Mouse (Mus musculus) neural tube, embryonic 11.5 days (tissue): ENCODE results near the gene Pnmt. TPM values are rescaled to one million over a fixed set of nuclear protein-coding genes. Genes with fewer than 3 reads are reported as not detected.

Experiments
- ATAC-seq: fragments of 200-750 bp; cut with Nextera tagmentation; 2 replicates; pipeline ENCODE4 v1.8.0; 2017; ENCODE audit warnings: moderate number of reproducible peaks, mild to moderate bottlenecking, moderate TSS enrichment, moderate library complexity; ENCODE audit not compliant: insufficient read depth, low FRiP score, low TSS enrichment
- DNase-seq: peaks from one replicate; pipeline ENCODE4 v3.0.0-alpha.2; 2015; ENCODE audit warnings: low spot score
- H3K27ac ChIP-seq: fragments of 300-500 bp; sonication (generic); 2 replicates; pipeline ENCODE4 v1.5.1; 2014; ENCODE audit warnings: low read depth, mild to moderate bottlenecking, low read length
- H3K27me3 ChIP-seq: fragments of 300-500 bp; sonication (generic); 2 replicates; pipeline ENCODE4 v1.6.1; 2014; ENCODE audit warnings: mild to moderate bottlenecking, low read length, mixed read lengths; ENCODE audit not compliant: control insufficient read depth, insufficient read depth
- H3K36me3 ChIP-seq: fragments of 300-500 bp; sonication (generic); 2 replicates; pipeline ENCODE4 v1.6.1; 2014; ENCODE audit warnings: mild to moderate bottlenecking, low read length, moderate library complexity, mixed read lengths; ENCODE audit not compliant: control insufficient read depth, insufficient read depth
- H3K4me1 ChIP-seq: fragments of 300-500 bp; sonication (generic); 2 replicates; pipeline ENCODE4 v1.6.1; 2014; ENCODE audit warnings: low read length, mixed read lengths; ENCODE audit not compliant: control insufficient read depth, insufficient read depth
- H3K4me2 ChIP-seq: fragments of 300-500 bp; sonication (generic); 2 replicates; pipeline ENCODE4 v1.6.1; 2014; ENCODE audit warnings: low read depth, mild to moderate bottlenecking, moderate library complexity
- H3K4me3 ChIP-seq: fragments of 300-500 bp; sonication (generic); 2 replicates; pipeline ENCODE4 v1.5.1; 2014; ENCODE audit warnings: low read depth, low read length
- H3K9ac ChIP-seq: fragments of 300-500 bp; sonication (generic); 2 replicates; pipeline ENCODE4 v1.6.1; 2014; ENCODE audit warnings: mild to moderate bottlenecking, low read length
- H3K9me3 ChIP-seq: fragments of 300-500 bp; sonication (generic); 2 replicates; pipeline ENCODE4 v1.6.1; 2016; ENCODE audit warnings: low read length; ENCODE audit not compliant: control insufficient read depth
- WGBS: fragments of 180-500 bp; shearing (Covaris S2); extraction: QIAGEN DNeasy Blood & Tissue Kit; methylation state at CpG from one replicate; pipeline ENCODE4 v1.1.7; 2014; 5-methylcytosine and 5-hydroxymethylcytosine counted together
- polyA plus RNA-seq: library from polyadenylated mRNA; unstranded; fragments of >200 nt; fragmentation: Nextera tagmentation; extraction: Ambion mirVana; gene quantifications from 2 replicates; pipeline ENCODE4 v1.2.1, GENCODE M21; 2014

Pnmt gene
- polyA plus RNA-seq, 1 experiment from 2014 or later, result 0.40 TPM

- Histone ChIP-seq H3K9ac (peak overlapping the region; percentile 83), H3K9me3 (no peaks in the 10 kb centered on the region), H3K27ac (peak overlapping the region; percentile 70), H3K4me1 (peaks cover 16% of the 10 kb centered on the region), H3K4me3 (peak overlapping the region; percentile 82), H3K36me3 (no peaks in the 10 kb centered on the region), H3K27me3 (peaks cover 6% of the 10 kb centered on the region; the same call in 1 of the 2 replicates), H3K4me2 (peak overlapping the region; percentile 93)
- no peak; the same call in 1 of the 2 replicates for ATAC-seq
- DNase-seq, result peak; percentile 57
- WGBS, result under 1% methylated on average over 40 of the region's 40 CpGs
Observed at GRCm38 (mm10) chr11:98412797-98413301, 26.6 kb downstream of the Pnmt start.

- peak overlapping the region; percentile 93 for H3K4me2 ChIP-seq
- peaks cover 16% of the 10 kb centered on the region for H3K4me1 ChIP-seq
- H3K4me3 ChIP-seq, result peak overlapping the region; percentile 82
- ATAC-seq (no peak), DNase-seq (no peak)
- peaks cover 6% of the 10 kb centered on the region; the same call in 1 of the 2 replicates for H3K27me3 ChIP-seq
- no peaks in the 10 kb centered on the region for H3K9me3 ChIP-seq
- H3K9ac ChIP-seq, result peak overlapping the region; percentile 83; the same call in 1 of the 2 replicates
- no peak overlapping the region for H3K27ac ChIP-seq
- H3K36me3 ChIP-seq, result no peaks in the 10 kb centered on the region
- WGBS, result 15% methylated on average over 7 of the region's 7 CpGs
Observed at GRCm38 (mm10) chr11:98413731-98414130, 27.5 kb downstream of the Pnmt start.

GRCm38 (mm10) chr11:98414162-98414561 is 27.9 kb downstream of the Pnmt start:
- Histone ChIP-seq H3K9me3 (no peaks in the 10 kb centered on the region), H3K4me3 (no peak overlapping the region; the same call in 1 of the 2 replicates), H3K9ac (peak overlapping the region; percentile 29; the same call in 1 of the 2 replicates), H3K27ac (no peak overlapping the region), H3K4me2 (peak overlapping the region; percentile 93), H3K27me3 (peaks cover 6% of the 10 kb centered on the region; the same call in 1 of the 2 replicates), H3K36me3 (no peaks in the 10 kb centered on the region), H3K4me1 (peaks cover 13% of the 10 kb centered on the region)
- no peak for DNase-seq
- 25% methylated on average over 2 of the region's 2 CpGs for WGBS
- ATAC-seq, result no peak

GRCm38 (mm10) chr11:98417074-98417473 is 30.8 kb downstream of the Pnmt start:
- no peak for ATAC-seq
- Histone ChIP-seq H3K4me2 (no peak overlapping the region), H3K27ac (no peak overlapping the region), H3K9me3 (no peaks in the 10 kb centered on the region), H3K27me3 (no peaks in the 10 kb centered on the region), H3K9ac (no peak overlapping the region), H3K36me3 (no peaks in the 10 kb centered on the region), H3K4me3 (no peak overlapping the region), H3K4me1 (peaks cover 13% of the 10 kb centered on the region)
- no peak for DNase-seq
- WGBS, result 84% methylated on average over 1 of the region's 1 CpGs

GRCm38 (mm10) chr11:98418273-98418672 is 32.0 kb downstream of the Pnmt start:
- no peak overlapping the region for H3K4me3 ChIP-seq
- WGBS, result 67% methylated on average over 5 of the region's 6 CpGs

GRCm38 (mm10) chr11:98418939-98419547 is 32.8 kb downstream of the Pnmt start:
- WGBS, result 83% methylated on average over 10 of the region's 10 CpGs
- DNase-seq, result no peak
- H3K36me3 ChIP-seq, result no peaks in the 10 kb centered on the region
- H3K4me2 ChIP-seq, result no peak overlapping the region
- ATAC-seq, result no peak
- no peak overlapping the region for H3K27ac ChIP-seq
- no peaks in the 10 kb centered on the region for H3K27me3 ChIP-seq
- no peak overlapping the region for H3K4me3 ChIP-seq
- H3K9ac ChIP-seq, result no peak overlapping the region
- peaks cover 5% of the 10 kb centered on the region; the same call in 1 of the 2 replicates for H3K4me1 ChIP-seq
- no peaks in the 10 kb centered on the region for H3K9me3 ChIP-seq

More at GRCm38 (mm10) chr11:98418273-98418672, 32.0 kb downstream of the Pnmt start:
- no peak overlapping the region for H3K9ac ChIP-seq
- peaks cover 13% of the 10 kb centered on the region for H3K4me1 ChIP-seq
- H3K27ac ChIP-seq, result no peak overlapping the region
- ATAC-seq, result no peak
- H3K4me2 ChIP-seq, result no peak overlapping the region
- DNase-seq, result no peak
- no peaks in the 10 kb centered on the region for H3K27me3 ChIP-seq
- no peaks in the 10 kb centered on the region for H3K36me3 ChIP-seq
- no peaks in the 10 kb centered on the region for H3K9me3 ChIP-seq

GRCm38 (mm10) chr11:98426592-98426991 is 40.3 kb downstream of the Pnmt start:
- no peak overlapping the region for H3K9ac ChIP-seq
- no peaks in the 10 kb centered on the region for H3K4me1 ChIP-seq
- ATAC-seq (no peak), DNase-seq (no peak)
- no peaks in the 10 kb centered on the region for H3K27me3 ChIP-seq
- no peak overlapping the region for H3K4me3 ChIP-seq
- no peak overlapping the region for H3K4me2 ChIP-seq
- no peak overlapping the region for H3K27ac ChIP-seq
- WGBS, result 96% methylated on average over 7 of the region's 7 CpGs
- peaks cover 2% of the 10 kb centered on the region; the same call in 1 of the 2 replicates for H3K36me3 ChIP-seq
- H3K9me3 ChIP-seq, result no peaks in the 10 kb centered on the region

GRCm38 (mm10) chr11:98428436-98428835 is 42.2 kb downstream of the Pnmt start:
- ATAC-seq, result no peak
- DNase-seq, result no peak
- Histone ChIP-seq H3K36me3 (peaks cover 2% of the 10 kb centered on the region; the same call in 1 of the 2 replicates), H3K9me3 (no peaks in the 10 kb centered on the region), H3K27me3 (no peaks in the 10 kb centered on the region), H3K4me1 (no peaks in the 10 kb centered on the region), H3K4me2 (no peak overlapping the region), H3K27ac (no peak overlapping the region), H3K9ac (no peak overlapping the region), H3K4me3 (no peak overlapping the region)
- 90% methylated on average over 5 of the region's 5 CpGs for WGBS
